Mouse (Mus musculus): ENCODE measurements around the gene 2010111I01Rik. TPM values are rescaled to one million over a fixed set of nuclear protein-coding genes. Genes with fewer than 3 reads are reported as not detected.

The 2010111I01Rik gene
- polyA plus RNA-seq, 1 experiment from 2014 or later: 34.6 TPM

GRCm38 (mm10) chr13:63097440-63097930, 132.8 kb downstream of the 2010111I01Rik start:
- 90% methylated on average over 8 of the region's 8 CpGs for WGBS
- no peaks in the 10 kb centered on the region for H3K27me3 ChIP-seq (ENCODE audit: insufficient read depth, poor library complexity, severe bottlenecking)
- H3K4me3 ChIP-seq: no peak overlapping the region
- no peaks in the 10 kb centered on the region for H3K9me3 ChIP-seq
- H3K36me3 ChIP-seq: no peaks in the 10 kb centered on the region
- peaks cover 16% of the 10 kb centered on the region for H3K4me1 ChIP-seq (replicated peaks)
- H3K27ac ChIP-seq: no peak overlapping the region
- no peak for DNase-seq (ENCODE audit: low spot score)

GRCm38 (mm10) chr13:63101761-63102160, 137.1 kb downstream of the 2010111I01Rik start:
- Histone ChIP-seq H3K36me3 (no peaks in the 10 kb centered on the region), H3K27me3 (ENCODE audit: insufficient read depth, poor library complexity, severe bottlenecking) (no peaks in the 10 kb centered on the region), H3K4me3 (no peak overlapping the region), H3K9me3 (no peaks in the 10 kb centered on the region), H3K4me1 (replicated peaks) (peaks cover 10% of the 10 kb centered on the region), H3K27ac (no peak overlapping the region)
- no peak for DNase-seq (ENCODE audit: low spot score)
- WGBS: 83% methylated on average over 12 of the region's 12 CpGs

GRCm38 (mm10) chr13:63102848-63103585, 138.3 kb downstream of the 2010111I01Rik start:
- WGBS: 35% methylated on average over 8 of the region's 8 CpGs
- H3K9me3 ChIP-seq: no peaks in the 10 kb centered on the region
- no peak overlapping the region for H3K4me3 ChIP-seq
- no peaks in the 10 kb centered on the region for H3K27me3 ChIP-seq (ENCODE audit: insufficient read depth, poor library complexity, severe bottlenecking)
- DNase-seq (ENCODE audit: low spot score): no peak
- peaks cover 10% of the 10 kb centered on the region for H3K4me1 ChIP-seq (replicated peaks)
- no peaks in the 10 kb centered on the region for H3K36me3 ChIP-seq
- H3K27ac ChIP-seq: peak overlapping the region; percentile 45; the same call in 1 of the 2 replicates

GRCm38 (mm10) chr13:63106574-63106973, 141.9 kb downstream of the 2010111I01Rik start:
- H3K4me1 ChIP-seq (replicated peaks): peaks cover 15% of the 10 kb centered on the region
- 77% methylated on average over 2 of the region's 2 CpGs for WGBS

GRCm38 (mm10) chr13:63108601-63109000, 143.9 kb downstream of the 2010111I01Rik start:
- Histone ChIP-seq H3K4me3 (no peak overlapping the region), H3K4me1 (replicated peaks) (peaks cover 19% of the 10 kb centered on the region), H3K27me3 (ENCODE audit: insufficient read depth, poor library complexity, severe bottlenecking) (no peaks in the 10 kb centered on the region), H3K9me3 (no peaks in the 10 kb centered on the region), H3K36me3 (no peaks in the 10 kb centered on the region), H3K27ac (no peak overlapping the region)
- DNase-seq (ENCODE audit: low spot score): no peak
- 78% methylated on average over 2 of the region's 2 CpGs for WGBS

More at GRCm38 (mm10) chr13:63106574-63106973, 141.9 kb downstream of the 2010111I01Rik start:
- no peak overlapping the region for H3K4me3 ChIP-seq
- no peaks in the 10 kb centered on the region for H3K36me3 ChIP-seq
- no peak for DNase-seq (ENCODE audit: low spot score)
- no peaks in the 10 kb centered on the region for H3K27me3 ChIP-seq (ENCODE audit: insufficient read depth, poor library complexity, severe bottlenecking)
- no peak overlapping the region for H3K27ac ChIP-seq
- no peaks in the 10 kb centered on the region for H3K9me3 ChIP-seq

GRCm38 (mm10) chr13:63111297-63112042, 146.8 kb downstream of the 2010111I01Rik start:
- WGBS: 81% methylated on average over 5 of the region's 5 CpGs
- Histone ChIP-seq H3K36me3 (no peaks in the 10 kb centered on the region), H3K9me3 (no peaks in the 10 kb centered on the region), H3K27ac (peak overlapping the region; percentile 71), H3K27me3 (ENCODE audit: insufficient read depth, poor library complexity, severe bottlenecking) (no peaks in the 10 kb centered on the region), H3K4me3 (no peak overlapping the region), H3K4me1 (replicated peaks) (peaks cover 30% of the 10 kb centered on the region)
- DNase-seq (ENCODE audit: low spot score): no peak

GRCm38 (mm10) chr13:63112043-63112597, 147.4 kb downstream of the 2010111I01Rik start:
- DNase-seq (ENCODE audit: low spot score): no peak
- peaks cover 30% of the 10 kb centered on the region for H3K4me1 ChIP-seq (replicated peaks)
- no peaks in the 10 kb centered on the region for H3K27me3 ChIP-seq (ENCODE audit: insufficient read depth, poor library complexity, severe bottlenecking)
- no peaks in the 10 kb centered on the region for H3K9me3 ChIP-seq
- H3K4me3 ChIP-seq: no peak overlapping the region
- H3K27ac ChIP-seq: peak overlapping the region; percentile 71
- 88% methylated on average over 4 of the region's 4 CpGs for WGBS
- H3K36me3 ChIP-seq: no peaks in the 10 kb centered on the region

- Histone ChIP-seq H3K4me1 (replicated peaks) (peaks cover 30% of the 10 kb centered on the region), H3K36me3 (no peaks in the 10 kb centered on the region), H3K27me3 (ENCODE audit: insufficient read depth, poor library complexity, severe bottlenecking) (no peaks in the 10 kb centered on the region), H3K4me3 (no peak overlapping the region), H3K27ac (peak overlapping the region; percentile 71), H3K9me3 (no peaks in the 10 kb centered on the region)
- peak; percentile 34 for DNase-seq (ENCODE audit: low spot score)
- WGBS: 62% methylated on average over 10 of the region's 10 CpGs
Observed at GRCm38 (mm10) chr13:63112598-63113372, 148.1 kb downstream of the 2010111I01Rik start.

GRCm38 (mm10) chr13:63113881-63114301, 149.2 kb downstream of the 2010111I01Rik start:
- peak overlapping the region; percentile 45 for H3K27ac ChIP-seq
- DNase-seq (ENCODE audit: low spot score): no peak

GRCm38 (mm10) chr13:63115187-63115784, 150.6 kb downstream of the 2010111I01Rik start:
- Histone ChIP-seq H3K9me3 (no peaks in the 10 kb centered on the region), H3K27me3 (ENCODE audit: insufficient read depth, poor library complexity, severe bottlenecking) (no peaks in the 10 kb centered on the region), H3K4me1 (replicated peaks) (peaks cover 25% of the 10 kb centered on the region), H3K4me3 (no peak overlapping the region), H3K27ac (no peak overlapping the region), H3K36me3 (no peaks in the 10 kb centered on the region)
- WGBS: 83% methylated on average over 3 of the region's 3 CpGs
- no peak for DNase-seq (ENCODE audit: low spot score)

More at GRCm38 (mm10) chr13:63113881-63114301, 149.2 kb downstream of the 2010111I01Rik start:
- no peaks in the 10 kb centered on the region for H3K9me3 ChIP-seq
- H3K36me3 ChIP-seq: no peaks in the 10 kb centered on the region
- H3K4me1 ChIP-seq (replicated peaks): peaks cover 30% of the 10 kb centered on the region
- no peak overlapping the region for H3K4me3 ChIP-seq
- H3K27me3 ChIP-seq (ENCODE audit: insufficient read depth, poor library complexity, severe bottlenecking): no peaks in the 10 kb centered on the region
- WGBS: 79% methylated on average over 4 of the region's 4 CpGs

GRCm38 (mm10) chr13:63117495-63118184, 152.9 kb downstream of the 2010111I01Rik start:
- 87% methylated on average over 3 of the region's 3 CpGs for WGBS
- Histone ChIP-seq H3K9me3 (no peaks in the 10 kb centered on the region), H3K4me1 (replicated peaks) (peaks cover 20% of the 10 kb centered on the region), H3K4me3 (no peak overlapping the region), H3K36me3 (no peaks in the 10 kb centered on the region), H3K27me3 (ENCODE audit: insufficient read depth, poor library complexity, severe bottlenecking) (no peaks in the 10 kb centered on the region), H3K27ac (no peak overlapping the region)
- DNase-seq (ENCODE audit: low spot score): no peak

Data from hindbrain, embryonic 10.5 days (tissue).